Mouse (Mus musculus): Measurements from ENCODE around the gene Cphx2. TPM values are rescaled to one million over a fixed set of nuclear protein-coding genes. Genes with fewer than 3 reads are reported as not detected.
"Not testable (repeated sequence)": the region's sequence is repeated elsewhere in the genome, so short reads cannot be mapped to it uniquely, and the experiment has no call there.

Cphx2 gene
- polyA plus RNA-seq, 1 experiment from 2014 or later: not detected

DNA sequence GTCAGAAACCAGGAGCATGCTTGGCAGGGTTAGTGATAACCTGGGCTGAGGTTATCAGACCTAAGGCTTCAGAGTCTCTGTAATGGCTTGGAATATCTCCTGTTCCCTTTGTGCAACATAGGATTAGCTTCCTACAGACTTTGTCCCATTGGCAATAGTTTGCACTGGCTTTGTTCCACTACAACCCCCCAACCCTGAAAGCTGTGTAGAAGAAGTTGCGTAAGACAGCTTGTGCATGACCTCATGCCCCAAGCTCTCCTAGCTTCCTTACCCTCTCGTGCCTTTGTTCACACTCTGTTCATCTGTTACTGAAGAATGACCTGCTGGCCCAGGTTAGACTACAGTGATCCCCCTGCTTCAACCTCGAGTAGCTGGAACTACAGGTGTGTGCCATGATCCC, 16.3 kb downstream of the Cphx2 start:
- not testable (repeated sequence) for H3K36me3 ChIP-seq; ATAC-seq (ENCODE audit: low FRiP score, low read depth); H3K9ac ChIP-seq; H3K4me2 ChIP-seq (replicated peaks); H3K9me3 ChIP-seq; H3K4me1 ChIP-seq; H3K4me3 ChIP-seq; H3K27ac ChIP-seq; H3K27me3 ChIP-seq (replicated peaks)
- no CpG with 5 or more reads among the region's 3 CpGs for WGBS

GRCm38 (mm10) chr14:26118150-26118549, 36.8 kb downstream of the Cphx2 start, which contains the start of gene Duxbl2:
Duxbl2 (plus strand) TSS chr14:26118349.
- H3K9ac ChIP-seq; H3K9me3 ChIP-seq; H3K27ac ChIP-seq; H3K4me3 ChIP-seq; H3K4me1 ChIP-seq; H3K27me3 ChIP-seq (replicated peaks); H3K4me2 ChIP-seq (replicated peaks); H3K36me3 ChIP-seq: not testable (repeated sequence)
- ATAC-seq (ENCODE audit: low FRiP score, low read depth): peak; percentile 71
- WGBS: no CpG with 5 or more reads among the region's 7 CpGs

DNA sequence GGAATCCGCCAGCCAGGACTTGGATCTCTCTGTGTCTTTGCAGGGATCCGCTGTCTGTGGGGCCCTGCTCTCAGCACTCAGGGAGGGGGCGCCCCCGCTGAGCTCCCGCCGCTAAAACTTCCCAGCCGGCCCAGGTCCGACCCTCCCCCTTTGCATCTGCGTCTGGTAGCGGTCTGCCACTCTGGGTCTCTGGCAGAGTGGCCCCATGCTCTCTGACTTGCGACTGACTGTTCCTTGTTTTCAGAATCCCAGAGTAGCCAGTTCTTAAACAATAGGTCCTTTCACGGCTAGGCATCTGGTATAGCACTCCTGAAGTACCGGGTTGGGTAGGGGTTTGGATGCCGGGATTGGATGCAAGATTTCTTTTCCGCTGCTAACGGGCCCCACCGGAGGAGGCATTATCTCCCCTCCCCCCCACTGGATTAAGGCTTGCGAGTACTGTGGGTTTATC, 37.3 kb downstream of the Cphx2 start:
- H3K27me3 ChIP-seq (replicated peaks); H3K9me3 ChIP-seq; H3K4me1 ChIP-seq; H3K9ac ChIP-seq; H3K4me3 ChIP-seq; H3K27ac ChIP-seq; H3K4me2 ChIP-seq (replicated peaks); H3K36me3 ChIP-seq: not testable (repeated sequence)
- peak; percentile 92 for ATAC-seq (ENCODE audit: low FRiP score, low read depth)
- WGBS: no CpG with 5 or more reads among the region's 18 CpGs

GRCm38 (mm10) chr14:26119095-26119494, 37.8 kb downstream of the Cphx2 start:
- H3K4me3 ChIP-seq; H3K4me1 ChIP-seq; ATAC-seq (ENCODE audit: low FRiP score, low read depth); H3K27ac ChIP-seq; H3K9me3 ChIP-seq; H3K9ac ChIP-seq; H3K4me2 ChIP-seq (replicated peaks); H3K27me3 ChIP-seq (replicated peaks); H3K36me3 ChIP-seq: not testable (repeated sequence)
- no CpG with 5 or more reads among the region's 7 CpGs for WGBS

Other genes with a start within 250 kb of the Cphx2 start
- gene Anxa11, start 239.4 kb upstream of the Cphx2 start, polyA plus RNA-seq (2016; fragmentation: Nextera tagmentation; extraction: Ambion mirVana): 3.1 and 3.6 TPM in 2 replicates
- gene Plac9a, start 178.4 kb upstream of the Cphx2 start, polyA plus RNA-seq (2016; fragmentation: Nextera tagmentation; extraction: Ambion mirVana): not detected in 2 replicates
- gene Tmem254a, start 153.8 kb upstream of the Cphx2 start, polyA plus RNA-seq (2016; fragmentation: Nextera tagmentation; extraction: Ambion mirVana): 2.1 and 3.2 TPM in 2 replicates
- gene Cphx1, start 143.2 kb upstream of the Cphx2 start, polyA plus RNA-seq (2016; fragmentation: Nextera tagmentation; extraction: Ambion mirVana): not detected in 2 replicates
- 5.4 and 6.1 TPM in 2 replicates for gene Duxbl1, start 102.9 kb upstream of the Cphx2 start, polyA plus RNA-seq (2016; fragmentation: Nextera tagmentation; extraction: Ambion mirVana)
- 0.64 and 2.6 TPM in 2 replicates for gene Gm9780, start 38.8 kb upstream of the Cphx2 start, polyA plus RNA-seq (2016; fragmentation: Nextera tagmentation; extraction: Ambion mirVana)
- 17.6 and 19.4 TPM in 2 replicates for gene Tmem254c, start 14.2 kb upstream of the Cphx2 start, polyA plus RNA-seq (2016; fragmentation: Nextera tagmentation; extraction: Ambion mirVana)
- gene Cphx3, start 781 bp downstream of the Cphx2 start, polyA plus RNA-seq (2016; fragmentation: Nextera tagmentation; extraction: Ambion mirVana): not detected in 2 replicates
- 1.6 and 4.7 TPM in 2 replicates for gene Duxbl2, start 36.8 kb downstream of the Cphx2 start, polyA plus RNA-seq (2016; fragmentation: Nextera tagmentation; extraction: Ambion mirVana)
- 1.1 and 2.4 TPM in 2 replicates for gene Plac9b, start 101.0 kb downstream of the Cphx2 start, polyA plus RNA-seq (2016; fragmentation: Nextera tagmentation; extraction: Ambion mirVana)
- gene Tmem254b, start 125.5 kb downstream of the Cphx2 start, polyA plus RNA-seq (2016; fragmentation: Nextera tagmentation; extraction: Ambion mirVana): 19.0 and 21.4 TPM in 2 replicates
- 2.3 and 4.4 TPM in 2 replicates for gene Duxbl3, start 176.4 kb downstream of the Cphx2 start, polyA plus RNA-seq (2016; fragmentation: Nextera tagmentation; extraction: Ambion mirVana)

Measured in neural tube, embryonic 12.5 days (tissue).